Mouse (Mus musculus): ENCODE data around the gene Slfn1. TPM values are rescaled to one million over a fixed set of nuclear protein-coding genes. Genes with fewer than 3 reads are reported as not detected.

The Slfn1 gene
- total and polyA plus RNA-seq, 3 experiments = not detected

DNA sequence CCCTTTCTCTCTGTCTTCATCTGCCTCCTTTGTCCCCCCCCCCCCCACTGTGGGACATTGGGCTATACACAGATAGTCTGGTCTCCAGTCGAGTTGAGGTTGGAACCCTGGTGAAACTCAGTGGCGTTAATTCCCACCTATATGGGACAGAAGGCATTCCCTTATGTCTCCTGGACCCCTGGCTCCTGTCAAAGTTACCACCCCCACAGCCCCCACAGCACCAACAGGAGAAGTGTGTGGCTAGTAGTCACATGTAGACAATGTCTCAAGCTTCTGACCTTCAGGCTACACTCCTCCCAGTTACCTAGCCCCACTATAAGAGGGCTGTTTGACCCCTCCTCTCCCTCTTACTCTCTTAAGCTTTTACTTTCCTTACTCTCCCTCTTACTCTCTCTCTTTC, 32.5 kb upstream of the Slfn1 start:
- no peak overlapping the region for H3K27ac ChIP-seq (ENCODE audit: control insufficient read depth, low read depth, low read length)

DNA sequence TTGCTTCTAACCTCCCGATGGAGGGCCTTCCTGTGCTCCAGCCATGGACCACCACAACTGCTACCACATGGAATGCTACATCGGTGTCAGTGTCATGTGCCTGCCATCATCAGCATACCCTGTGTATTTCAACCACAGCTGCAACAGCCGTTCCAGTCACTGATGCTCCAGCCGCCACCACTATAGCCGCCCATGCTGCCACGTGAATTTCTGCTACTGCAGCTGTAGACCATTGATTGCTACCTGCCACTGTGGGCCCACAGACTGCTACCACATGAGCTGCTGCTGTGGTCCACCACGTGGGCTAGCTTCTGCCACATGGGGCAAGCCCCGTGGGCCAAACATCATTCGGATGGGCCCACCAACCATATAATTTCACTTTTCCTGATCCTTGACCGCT, 31.9 kb upstream of the Slfn1 start:
- Histone ChIP-seq H3K9me3 (replicated peaks; ENCODE audit: insufficient read depth, low read length) (no peaks in the 10 kb centered on the region), H3K27me3 (ENCODE audit: control insufficient read depth in 1 of 2, insufficient read depth in 2 of 2, low read length in 2 of 2) (peaks cover 0 to 2% of the 10 kb centered on the region in 2 experiments), H3K9ac (ENCODE audit: control insufficient read depth, low read depth, low read length, poor library complexity, severe bottlenecking) (no peak overlapping the region), H3K36me3 (ENCODE audit: control insufficient read depth in 1 of 2, insufficient read depth in 2 of 2, low read length in 2 of 2) (peaks cover 0 to 2% of the 10 kb centered on the region in 2 experiments; a peak in 1 of 4 replicates), H3K4me3 (ENCODE audit: control insufficient read depth in 1 of 2, insufficient read depth in 1 of 2, low read depth in 2 of 2, low read length in 2 of 2) (no peak overlapping the region), H3K79me2 (ENCODE audit: control insufficient read depth, insufficient read depth, low read length, poor library complexity) (no peaks in the 10 kb centered on the region), H3K27ac (ENCODE audit: control insufficient read depth, low read depth, low read length) (no peak overlapping the region), H3K4me1 (ENCODE audit: control insufficient read depth in 1 of 2, insufficient read depth in 2 of 2, low read length in 2 of 2) (peaks cover 0 to under 1% of the 10 kb centered on the region in 2 experiments; a peak in 2 of 4 replicates)
- TF ChIP-seq CHD2 (IDR thresholded peaks at IDR 0.05; ENCODE audit: low read length) (no peak), MAFK (IDR thresholded peaks at IDR 0.05; ENCODE audit: borderline replicate concordance, low read depth, low read length) (no peak), HCFC1 (IDR thresholded peaks at IDR 0.05; ENCODE audit: low read depth, low read length) (no peak), MYB (IDR thresholded peaks at IDR 0.05; ENCODE audit: low read depth, low read length) (no peak), ETS1 (IDR thresholded peaks at IDR 0.05; ENCODE audit: low read depth, low read length) (no peak), CHD1 (IDR thresholded peaks at IDR 0.05; ENCODE audit: low read depth, low read length) (no peak), SMC3 (IDR thresholded peaks at IDR 0.05; ENCODE audit: low read depth, low read length) (no peak), E2F4 (IDR thresholded peaks at IDR 0.05; ENCODE audit: borderline replicate concordance, low read depth, low read length) (no peak), RAD21 (IDR thresholded peaks at IDR 0.05; ENCODE audit: low read depth, low read length) (no peak), MAZ (IDR thresholded peaks at IDR 0.05; ENCODE audit: low read depth, low read length) (no peak), ZKSCAN1 (IDR thresholded peaks at IDR 0.05; ENCODE audit: low read depth, low read length) (no peak), CTCF (IDR thresholded peaks at IDR 0.05 in 2 of 3, conservative IDR thresholded peaks at IDR 0.05 in 1 of 3; ENCODE audit: control insufficient read depth in 1 of 3, insufficient read depth in 1 of 3, low read depth in 2 of 3, low read length in 3 of 3, poor library complexity in 1 of 3, severe bottlenecking in 1 of 3) (no peak), MYC (IDR thresholded peaks at IDR 0.05; ENCODE audit: low read depth, low read length) (no peak), ZMIZ1 (IDR thresholded peaks at IDR 0.05; ENCODE audit: low read depth, low read length) (no peak), SIN3A (IDR thresholded peaks at IDR 0.05; ENCODE audit: low read length) (no peak), ZC3H11A (IDR thresholded peaks at IDR 0.05; ENCODE audit: low read depth, low read length) (no peak), RCOR1 (IDR thresholded peaks at IDR 0.05; ENCODE audit: low read depth, low read length) (no peak), POLR2AphosphoS5 (IDR thresholded peaks at IDR 0.05; ENCODE audit: borderline replicate concordance, low read depth, low read length) (no peak), MEF2A (IDR thresholded peaks at IDR 0.05; ENCODE audit: extremely low read depth, insufficient replicate concordance, low read depth, low read length, poor library complexity, severe bottlenecking) (no peak), POLR2A (IDR thresholded peaks at IDR 0.05; ENCODE audit: control insufficient read depth in 1 of 2, insufficient read depth in 1 of 2, low read depth in 1 of 2, low read length in 2 of 2, poor library complexity in 1 of 2) (no peak)
- DNase-seq (ENCODE audit: low read depth, low spot score) = no peak

More for the DNA sequence above, 32.5 kb upstream of the Slfn1 start:
- H3K27me3 ChIP-seq (ENCODE audit: control insufficient read depth in 1 of 2, insufficient read depth in 2 of 2, low read length in 2 of 2) = peaks cover 0 to 2% of the 10 kb centered on the region in 2 experiments
- no peak for DNase-seq (ENCODE audit: low read depth, low spot score)
- TF ChIP-seq TAL1 (IDR thresholded peaks at IDR 0.05; ENCODE audit: low read length) (no peak), ZC3H11A (IDR thresholded peaks at IDR 0.05; ENCODE audit: low read depth, low read length) (no peak), E2F4 (IDR thresholded peaks at IDR 0.05; ENCODE audit: borderline replicate concordance, low read depth, low read length) (no peak), MXI1 (IDR thresholded peaks at IDR 0.05; ENCODE audit: low read depth, low read length) (no peak), MAX (IDR thresholded peaks at IDR 0.05; ENCODE audit: low read length) (no peak)
- H3K4me3 ChIP-seq (ENCODE audit: control insufficient read depth in 1 of 2, insufficient read depth in 1 of 2, low read depth in 2 of 2, low read length in 2 of 2) = no peak overlapping the region
- H3K36me3 ChIP-seq (ENCODE audit: control insufficient read depth in 1 of 2, insufficient read depth in 2 of 2, low read length in 2 of 2) = peaks cover 0 to 8% of the 10 kb centered on the region in 2 experiments; a peak in 2 of 4 replicates
- H3K4me1 ChIP-seq (ENCODE audit: control insufficient read depth in 1 of 2, insufficient read depth in 2 of 2, low read length in 2 of 2) = peaks cover 0 to 5% of the 10 kb centered on the region in 2 experiments; a peak in 2 of 4 replicates
- no peak overlapping the region for H3K9ac ChIP-seq (ENCODE audit: control insufficient read depth, low read depth, low read length, poor library complexity, severe bottlenecking)
- H3K9me3 ChIP-seq (replicated peaks; ENCODE audit: insufficient read depth, low read length) = no peaks in the 10 kb centered on the region
- H3K79me2 ChIP-seq (ENCODE audit: control insufficient read depth, insufficient read depth, low read length, poor library complexity) = no peaks in the 10 kb centered on the region

Measured in MEL (cell line).